Mouse (Mus musculus) frontal cortex, adult (tissue): ENCODE measurements around the gene Ado.

Experiments used
- ATAC-seq: cut with Nextera tagmentation; 2 replicates; pipeline ENCODE4 v1.9.2; 2017; ENCODE audit warnings: mild to moderate bottlenecking, moderate library complexity, mixed read lengths; ENCODE audit not compliant: low TSS enrichment

The Ado gene

DNA sequence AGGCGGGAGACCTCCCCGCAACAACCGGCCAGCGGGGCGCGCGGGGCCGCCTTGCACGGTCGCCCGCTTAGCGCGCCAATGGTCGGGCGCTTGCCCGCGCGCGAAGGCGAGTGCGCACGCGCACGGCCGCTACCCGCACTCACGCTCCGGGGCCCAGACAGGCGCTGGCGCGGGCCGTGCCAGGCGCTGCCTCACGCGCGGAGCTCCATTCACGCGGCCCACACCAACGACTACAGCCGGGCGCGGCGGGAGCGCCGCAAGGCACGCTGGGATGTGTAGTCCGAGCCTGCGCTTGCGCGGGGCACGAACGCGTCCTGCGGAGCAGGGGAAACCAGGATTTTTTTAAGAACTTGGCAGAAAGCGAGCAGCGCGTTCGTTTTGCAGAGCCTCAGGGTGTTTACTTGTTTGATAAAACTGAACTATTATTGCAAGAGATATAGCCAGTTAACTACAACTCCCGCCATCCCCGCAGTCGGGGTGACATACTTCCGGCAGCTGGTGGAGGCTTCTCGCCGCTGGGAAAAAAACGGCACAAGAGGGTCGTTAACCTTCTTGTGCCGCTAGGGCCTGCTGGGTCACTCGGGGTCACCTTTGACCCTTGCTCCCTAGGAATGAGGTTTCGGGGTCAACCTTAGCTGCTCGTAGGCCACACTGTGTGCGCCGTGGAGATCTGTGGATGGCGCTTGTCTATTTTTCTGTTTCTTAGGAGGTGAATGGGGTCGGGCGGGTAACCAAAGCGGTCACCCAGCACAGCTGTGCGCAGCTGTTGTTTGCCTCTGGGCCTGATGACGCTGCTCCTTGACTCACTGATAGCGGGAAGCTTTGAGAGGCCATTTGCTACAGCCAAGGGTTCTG is at the start of gene Ado:
TSS of gene Ado (minus strand) at position 79 of the 855 bp plus-strand sequence.
- ATAC-seq: peak; percentile 94

DNA sequence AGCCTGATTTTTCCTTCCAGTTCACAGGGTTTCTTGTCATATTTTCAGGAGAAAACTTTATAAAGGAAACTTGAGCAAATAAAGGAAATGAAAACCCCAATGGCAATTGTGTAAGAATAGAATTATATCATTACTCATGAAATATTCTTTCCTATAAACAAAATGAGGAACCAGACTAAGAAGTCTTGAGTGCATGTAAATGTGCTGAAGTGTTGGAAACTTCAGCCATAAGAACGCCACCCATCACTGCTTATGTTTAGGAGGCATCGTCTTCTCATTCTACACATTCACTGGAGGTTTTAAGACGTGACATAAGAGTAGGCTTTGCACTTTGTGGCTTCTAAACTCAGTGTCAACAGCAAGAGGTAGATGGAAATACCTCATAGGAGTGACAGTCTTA is 46.5 kb upstream of the Ado start:
- no peak for ATAC-seq

DNA sequence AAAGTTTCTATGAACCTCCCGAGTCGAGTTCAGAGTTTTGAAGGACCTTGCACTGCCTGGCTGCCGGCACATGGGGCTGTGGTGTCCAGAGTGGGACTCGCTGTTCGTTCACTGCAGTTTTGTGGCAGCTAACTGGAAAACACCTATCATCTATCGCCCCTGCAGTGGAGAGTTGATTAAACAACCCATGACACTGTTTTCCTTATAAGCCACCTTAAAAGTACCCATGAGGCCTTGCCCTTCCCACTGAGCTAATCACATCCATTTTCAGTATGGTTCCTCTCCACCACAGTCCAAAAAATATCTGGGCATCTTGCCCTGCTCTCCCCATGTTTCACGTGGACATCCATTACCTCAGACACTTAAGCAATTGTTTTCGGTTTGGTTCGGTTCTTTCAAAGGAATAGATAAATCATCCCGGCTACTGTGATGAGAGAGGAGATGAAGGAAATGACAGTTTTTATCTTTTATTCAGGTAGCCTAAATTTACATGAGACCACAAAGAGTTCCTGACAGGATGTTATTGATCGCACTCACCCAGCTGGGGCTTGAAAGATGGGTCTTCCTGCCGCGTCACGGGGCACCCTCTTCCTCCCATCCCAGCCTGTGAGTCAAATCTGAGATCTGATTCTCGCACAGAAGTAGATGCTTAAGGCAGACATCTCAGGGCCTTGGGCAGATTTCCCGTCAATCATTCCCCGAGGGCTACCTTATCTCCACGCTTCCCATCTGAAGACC is 37.3 kb upstream of the Ado start:
- ATAC-seq: no peak

DNA sequence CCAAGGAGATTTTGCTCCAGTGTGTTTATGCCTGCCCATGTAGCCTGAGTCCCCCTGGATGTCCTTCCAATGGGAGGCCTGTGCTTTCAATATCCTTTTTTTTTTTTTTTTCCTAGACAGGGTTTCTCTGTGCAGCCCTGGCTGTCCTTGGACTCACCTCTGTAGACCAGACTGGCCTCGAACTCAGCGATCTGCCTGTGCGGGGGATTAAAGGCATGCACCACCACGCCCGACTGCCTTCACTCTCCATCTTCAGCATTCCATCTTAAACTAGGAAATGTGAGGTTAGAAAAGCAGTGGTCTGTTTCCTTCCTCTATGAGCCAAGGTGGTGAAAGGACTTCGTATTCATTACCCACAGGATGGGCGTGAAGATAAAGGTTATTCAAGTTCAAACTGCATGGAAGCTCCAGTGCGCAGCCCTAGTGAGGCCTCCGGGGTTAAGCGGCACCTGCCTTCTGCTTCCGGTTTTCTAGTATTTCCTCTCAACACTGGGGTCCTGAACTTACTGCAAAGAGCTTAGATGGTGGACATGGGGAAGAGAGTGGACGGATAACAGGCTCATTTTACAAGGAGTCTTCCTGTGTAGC is 33.0 kb upstream of the Ado start:
- no peak for ATAC-seq

DNA sequence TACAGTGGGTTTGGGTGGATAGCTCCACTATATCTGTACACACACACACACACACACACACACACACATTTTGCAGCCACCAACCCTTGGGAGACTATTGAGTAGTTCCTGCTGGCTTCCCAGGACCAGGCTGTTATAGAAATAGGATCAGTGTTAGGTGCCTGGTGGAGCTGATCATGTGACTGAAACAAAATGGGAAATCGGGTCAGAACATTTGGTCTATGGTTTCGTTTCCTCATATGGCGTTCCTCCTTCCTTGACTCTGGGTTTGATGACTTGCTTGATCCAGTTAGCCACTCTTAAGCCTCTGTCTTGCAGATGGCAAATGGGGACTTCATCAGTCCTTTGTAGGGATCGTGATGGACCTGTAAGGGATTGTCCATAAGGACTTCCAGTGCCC is 31.1 kb upstream of the Ado start:
- no peak for ATAC-seq

DNA sequence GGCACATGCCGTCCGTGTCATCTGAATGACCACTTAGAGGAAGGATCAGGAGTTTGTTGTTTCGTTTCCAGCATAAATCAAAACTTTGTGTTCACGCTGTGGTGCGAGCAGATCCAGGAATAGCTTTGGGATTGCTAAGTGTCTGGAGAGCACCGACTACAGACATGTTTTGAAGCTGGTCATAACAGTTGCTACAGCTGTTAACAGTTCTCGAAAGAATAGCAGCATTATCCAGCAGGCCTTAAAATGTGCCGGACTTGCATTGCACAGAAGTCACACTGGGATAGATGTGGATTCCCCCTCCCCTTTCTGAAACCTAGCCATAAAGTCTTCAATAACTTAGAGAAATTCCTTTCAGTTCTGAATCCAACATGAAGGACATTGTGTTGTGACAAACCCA is 24.6 kb upstream of the Ado start:
- no peak for ATAC-seq

DNA sequence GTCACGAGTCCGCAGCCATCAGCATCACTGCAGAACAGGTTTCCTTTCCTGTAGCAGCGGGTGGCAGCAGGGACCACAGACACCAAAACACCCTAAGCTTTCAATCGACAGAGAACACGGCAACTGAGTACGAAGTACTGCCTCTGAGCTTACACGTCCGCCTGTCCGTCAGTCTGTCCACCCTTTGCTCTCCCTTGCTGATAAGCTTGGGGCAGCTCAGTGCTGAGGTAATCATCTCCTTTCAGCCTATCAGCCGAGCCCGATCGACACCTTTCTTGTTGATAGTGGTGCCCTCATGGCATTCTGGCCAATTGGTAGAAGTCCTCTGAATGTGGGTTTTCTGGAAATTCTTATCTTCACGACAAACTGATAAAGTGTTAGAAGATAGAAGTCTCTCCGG is 22.7 kb upstream of the Ado start:
- no peak for ATAC-seq

DNA sequence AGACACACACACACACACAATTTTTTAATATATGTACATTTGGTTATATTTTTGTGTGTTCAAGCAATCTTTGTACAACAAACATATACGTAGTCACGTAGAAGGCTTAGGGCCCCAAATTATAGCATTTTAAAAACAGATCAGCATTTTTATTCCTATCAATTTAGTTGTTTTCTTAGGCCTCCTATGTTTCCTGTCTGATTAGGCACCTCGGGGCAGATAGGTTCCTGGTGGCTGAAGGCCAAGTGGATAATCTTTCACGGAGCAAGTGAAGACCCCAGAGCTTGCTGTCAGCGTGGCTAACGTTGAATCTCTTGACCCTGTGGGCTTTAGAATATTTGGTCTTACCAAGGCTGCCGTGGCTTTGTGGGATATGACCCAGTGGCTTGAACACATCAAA is 20.8 kb upstream of the Ado start:
- ATAC-seq: no peak

DNA sequence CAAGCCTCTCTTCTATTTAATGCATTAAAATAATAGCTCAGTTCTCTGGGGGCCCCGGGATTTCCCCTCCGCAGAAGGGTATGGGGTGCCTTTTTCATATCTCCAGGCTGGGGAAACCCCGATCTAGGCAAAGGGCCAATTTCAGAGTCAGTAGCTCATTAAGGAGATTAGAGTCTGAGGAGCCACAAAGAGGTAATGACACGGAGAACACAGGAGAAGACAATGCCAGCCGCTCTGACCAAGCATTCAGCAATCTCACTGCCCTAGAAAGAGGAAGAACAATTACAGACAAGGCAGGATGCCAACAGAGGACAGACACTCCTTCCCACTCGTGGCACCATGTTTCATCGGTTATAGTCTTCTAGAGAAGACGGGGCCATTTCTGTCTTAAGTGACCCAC is 17.3 kb upstream of the Ado start:
- no peak for ATAC-seq

DNA sequence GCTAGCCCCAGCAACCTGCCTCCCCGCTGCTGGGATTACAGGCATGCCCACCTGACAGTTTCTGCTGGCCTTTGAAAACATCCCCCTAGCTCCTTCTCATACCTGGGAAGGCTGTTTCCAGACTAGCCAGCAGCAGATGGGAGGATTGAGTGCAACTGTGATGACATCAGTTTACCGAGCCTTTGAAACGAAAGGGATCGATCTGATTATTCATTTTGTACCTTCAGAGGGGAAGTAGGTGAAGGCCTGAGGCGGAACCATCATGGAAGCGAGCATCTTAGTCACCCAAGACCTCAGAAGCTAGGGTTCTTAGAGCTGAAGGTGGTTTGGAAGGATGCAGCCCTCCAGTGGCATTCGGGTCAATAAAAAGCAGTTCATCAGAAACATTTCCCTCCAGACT is 15.8 kb upstream of the Ado start:
- ATAC-seq: no peak

DNA sequence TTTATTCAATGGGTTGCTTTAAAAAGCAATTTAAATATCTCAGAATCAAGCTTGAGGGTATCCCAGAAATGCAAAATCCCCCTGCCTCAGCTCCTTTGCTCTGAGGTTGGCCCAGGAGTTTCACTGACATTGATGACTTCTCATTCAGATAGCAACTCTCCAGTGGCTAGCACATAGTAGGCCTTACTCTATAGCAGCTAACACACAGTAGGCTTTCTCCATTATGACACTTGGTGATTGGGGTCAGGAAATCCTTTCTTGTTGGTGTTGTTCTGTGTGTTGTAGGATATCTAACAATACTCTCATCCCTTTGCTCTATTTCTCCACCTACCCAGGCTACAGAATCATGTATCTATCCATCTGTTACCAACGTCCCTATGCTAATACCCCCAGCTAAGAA is 12.4 kb upstream of the Ado start:
- no peak for ATAC-seq

DNA sequence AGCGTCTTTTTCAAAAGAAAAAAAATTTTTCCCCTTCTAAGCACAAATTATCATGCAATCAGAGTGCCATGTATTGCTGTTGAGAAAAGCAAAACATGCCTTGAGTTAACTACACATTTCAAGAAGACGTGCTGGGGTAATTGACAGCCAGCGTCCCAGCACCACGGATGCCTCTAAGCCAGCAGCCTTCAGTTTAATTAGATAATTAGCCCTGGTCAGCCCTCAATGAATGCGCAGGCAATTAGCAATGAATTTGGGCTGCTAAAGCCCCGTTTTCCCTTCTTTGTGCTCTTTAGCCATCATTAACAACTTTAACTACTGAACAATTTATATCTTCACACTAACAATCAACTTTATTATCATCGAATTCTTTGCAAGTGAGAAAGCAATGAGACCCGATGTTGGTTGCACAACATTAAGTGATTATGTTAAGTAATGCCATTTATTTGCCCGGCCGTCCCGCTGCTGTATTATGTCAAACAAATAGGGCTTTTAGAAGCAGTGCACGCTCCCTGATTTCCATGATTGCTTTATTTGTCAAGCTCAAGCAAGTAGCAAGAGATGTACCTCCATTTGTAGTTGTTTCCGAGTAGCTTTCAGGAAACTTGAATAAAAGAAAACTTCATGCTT is 11.1 kb upstream of the Ado start:
- no peak; the same call in 1 of the 2 replicates for ATAC-seq

DNA sequence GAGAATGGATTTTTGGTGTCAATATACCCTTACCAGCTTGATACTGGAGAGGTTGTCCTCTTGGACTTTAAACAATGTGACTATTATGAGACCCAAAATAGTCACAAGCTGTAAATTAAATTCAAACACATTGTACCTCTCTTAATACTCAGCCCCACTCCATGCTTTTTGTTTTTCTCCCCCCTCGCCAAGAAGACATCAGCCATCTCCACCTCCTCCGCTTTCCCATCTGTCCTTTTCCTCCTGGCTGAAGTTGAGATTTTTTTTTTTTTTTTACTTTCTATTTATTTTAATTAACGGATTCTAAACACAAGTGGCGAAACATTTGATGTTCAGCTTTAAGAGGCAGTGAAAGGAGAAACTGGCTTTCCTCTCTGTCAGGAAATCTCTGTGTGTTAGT is 9.3 kb upstream of the Ado start:
- peak; percentile 64; the same call in 1 of the 2 replicates for ATAC-seq

DNA sequence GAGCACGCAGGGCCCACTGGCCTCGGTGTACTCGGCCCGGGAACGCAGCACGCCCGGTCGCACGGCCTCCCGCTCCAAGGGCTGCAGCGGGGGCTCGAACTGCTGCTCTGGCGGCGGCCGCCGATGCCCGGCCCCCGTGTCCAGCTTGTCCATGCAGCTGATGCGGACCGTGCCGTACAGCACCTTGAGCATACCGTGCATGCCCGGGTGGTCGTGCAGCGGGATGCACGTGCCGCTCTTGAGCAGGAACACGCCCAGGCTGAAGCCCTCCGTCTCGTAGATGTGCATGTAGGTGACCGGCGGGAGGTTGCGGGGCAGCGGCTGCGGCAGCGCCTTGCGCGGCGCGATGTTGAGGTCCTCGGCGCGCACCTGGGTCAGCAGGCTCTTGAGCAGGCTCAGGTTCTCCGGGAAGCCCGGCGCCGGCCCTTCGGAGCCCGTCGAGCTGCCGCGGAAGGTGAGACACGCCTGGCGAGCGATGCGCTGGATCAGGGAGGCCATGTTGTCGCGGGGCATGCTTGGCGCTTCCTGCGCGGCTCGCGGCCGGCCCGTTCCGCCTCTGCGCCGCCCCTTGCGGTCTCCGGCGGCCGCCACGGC is 397 bp downstream of the Ado start:
- ATAC-seq: peak; percentile 64

DNA sequence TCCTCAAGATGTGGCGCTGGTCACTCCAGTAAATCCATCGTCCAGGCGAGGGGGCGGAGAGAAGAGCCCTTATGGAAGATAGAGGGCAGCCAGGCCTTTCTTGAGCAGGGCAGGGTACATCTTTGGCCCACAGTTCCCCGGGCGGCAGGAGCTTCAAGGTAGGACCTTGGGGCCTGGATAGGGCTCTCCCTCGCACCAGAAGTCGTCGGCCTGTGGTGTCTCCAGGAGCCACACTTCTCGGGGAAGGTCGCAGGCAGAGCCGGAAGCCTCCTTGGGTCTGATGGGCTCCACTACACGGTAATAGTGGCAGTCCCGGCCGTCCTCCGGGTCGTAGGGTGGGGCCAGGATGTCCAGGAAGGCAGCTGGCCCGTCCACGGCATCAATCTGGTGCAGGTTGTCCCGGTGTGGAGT is 900 bp downstream of the Ado start:
- ATAC-seq: no peak

DNA sequence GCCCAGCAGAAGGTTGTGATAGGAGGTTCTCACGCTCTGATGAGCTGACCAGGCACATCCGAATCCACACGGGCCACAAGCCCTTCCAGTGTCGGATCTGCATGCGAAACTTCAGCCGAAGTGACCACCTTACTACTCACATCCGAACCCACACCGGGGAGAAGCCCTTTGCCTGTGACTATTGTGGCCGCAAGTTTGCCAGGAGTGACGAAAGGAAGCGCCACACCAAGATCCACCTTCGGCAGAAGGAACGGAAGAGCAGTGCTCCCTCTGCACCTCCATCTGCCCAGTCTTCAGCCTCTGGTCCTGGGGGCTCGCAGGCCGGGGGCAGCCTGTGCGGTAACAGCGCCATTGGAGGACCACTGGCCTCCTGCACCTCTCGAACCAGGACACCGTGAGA is 8.2 kb downstream of the Ado start:
- ATAC-seq: no peak

DNA sequence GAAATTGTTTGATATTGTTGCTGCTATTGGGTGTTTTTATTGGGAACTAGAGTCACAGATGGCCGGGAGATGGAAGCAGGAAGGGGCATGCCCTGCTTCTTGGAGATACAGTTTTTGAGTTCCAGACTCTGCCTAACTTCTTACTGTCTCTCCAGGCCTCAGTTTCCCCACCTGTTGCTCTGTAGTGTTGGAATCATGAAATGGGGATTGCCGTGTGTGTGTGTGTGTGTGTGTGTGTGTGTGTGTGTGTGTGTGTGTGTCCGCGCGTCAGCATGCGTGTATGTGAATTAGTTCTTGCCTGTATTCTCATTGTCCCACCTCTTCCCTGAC is 9.4 kb downstream of the Ado start:
- no peak for ATAC-seq

DNA sequence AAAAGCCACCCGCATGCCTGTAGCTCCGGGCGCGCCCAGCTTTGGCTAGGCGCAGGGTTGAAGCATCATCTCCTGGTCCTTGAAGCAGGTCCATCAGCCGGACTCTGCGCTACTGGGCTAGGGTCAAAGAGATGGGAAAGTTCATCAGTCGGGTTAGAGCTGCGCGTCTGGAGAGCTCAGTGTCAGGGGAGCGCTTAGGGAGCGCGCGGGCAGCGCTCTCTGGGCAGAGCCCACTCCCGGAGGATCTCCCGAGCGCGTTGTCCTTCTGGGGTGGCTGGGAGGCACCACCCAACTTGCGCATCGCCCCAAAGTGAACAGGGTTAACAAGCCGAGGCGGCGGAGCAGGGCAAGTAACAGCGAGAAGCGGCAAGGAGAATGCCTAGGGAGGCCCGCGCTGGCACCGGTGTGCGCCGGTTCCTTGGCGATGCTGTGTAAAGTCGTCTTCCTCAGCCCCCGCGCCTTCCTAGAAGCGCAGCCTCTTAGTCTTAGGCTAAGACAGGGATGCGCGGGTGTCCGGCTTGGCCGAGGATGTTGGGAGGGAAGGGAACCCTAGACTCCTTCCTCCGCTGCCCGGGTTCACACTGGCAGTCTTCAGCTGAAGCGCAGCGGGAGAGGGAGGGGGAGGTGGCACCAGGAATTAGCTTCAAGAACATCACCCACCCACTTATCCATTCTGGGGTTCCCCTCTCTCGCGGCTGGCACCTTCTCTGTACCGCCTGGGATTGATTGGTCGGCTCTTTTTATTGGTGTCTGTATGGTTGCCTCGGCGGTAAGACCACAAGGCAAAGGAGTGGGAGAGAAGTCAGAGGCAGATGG is 10.0 kb downstream of the Ado start:
- ATAC-seq: peak; percentile 17; the same call in 1 of the 2 replicates

DNA sequence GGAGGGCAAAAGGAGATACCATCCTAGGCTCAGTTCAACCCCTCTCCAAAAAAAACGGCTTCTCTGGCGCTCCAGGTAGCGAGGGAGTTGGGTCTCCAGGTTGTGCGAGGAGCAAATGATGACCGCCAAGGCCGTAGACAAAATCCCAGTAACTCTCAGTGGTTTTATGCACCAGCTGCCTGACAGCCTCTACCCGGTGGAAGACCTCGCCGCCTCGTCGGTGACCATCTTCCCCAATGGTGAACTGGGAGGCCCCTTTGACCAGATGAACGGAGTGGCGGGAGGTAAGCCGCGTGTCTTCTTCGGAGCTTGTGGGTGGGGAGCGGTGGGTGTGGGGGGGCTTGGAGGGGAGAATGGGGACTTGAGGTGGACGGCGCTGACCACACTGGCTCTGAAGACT is 10.6 kb downstream of the Ado start:
- no peak for ATAC-seq

DNA sequence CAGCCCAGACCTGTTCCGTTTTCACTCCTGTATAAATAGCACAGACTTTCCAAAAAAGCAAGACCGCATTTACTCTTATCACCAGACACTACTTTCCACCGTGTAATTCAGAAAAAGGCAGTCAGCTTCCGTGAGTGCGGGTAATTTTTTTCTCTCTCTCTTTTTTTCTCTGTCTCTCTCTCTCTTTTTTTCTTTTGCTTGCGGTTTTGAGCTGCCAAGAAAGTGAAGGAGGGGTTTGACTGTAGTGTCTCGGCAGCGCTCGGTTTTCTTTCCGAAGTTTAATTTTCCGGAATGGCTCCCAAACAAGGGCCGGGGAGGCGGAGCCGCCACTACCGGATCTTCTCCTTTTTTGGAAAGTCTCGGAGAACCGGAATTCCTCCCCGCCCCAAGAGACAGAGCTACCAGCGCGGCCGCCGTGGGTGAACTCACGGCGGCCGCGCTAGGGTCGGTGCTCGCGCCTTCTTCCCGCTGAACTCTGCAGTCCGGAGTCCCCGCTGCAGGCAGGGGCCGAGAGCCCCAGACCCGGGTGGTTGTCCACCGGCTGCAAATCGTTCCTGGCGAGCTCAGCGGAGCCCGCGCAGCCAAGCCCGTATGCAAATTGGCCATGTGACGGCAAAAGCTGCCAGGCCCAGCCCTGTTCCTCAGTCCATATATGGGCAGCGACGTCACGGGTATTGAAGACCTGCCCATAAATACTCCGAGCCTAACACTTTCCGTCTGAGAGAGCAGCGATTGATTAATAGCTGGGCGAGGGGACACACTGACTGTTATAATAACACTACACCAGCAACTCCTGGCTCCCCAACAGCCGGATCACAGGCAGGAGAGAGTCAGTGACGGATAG is 11.4 kb downstream of the Ado start:
- ATAC-seq: peak; percentile 79
